Mouse (Mus musculus) adrenal gland, postnatal 14 days (tissue): ENCODE results near the gene Ap5s1. TPM values are rescaled to one million over a fixed set of nuclear protein-coding genes. Genes with fewer than 3 reads are reported as not detected.
A peak's percentile ranks its signal among the peaks of the same experiment; 100 is the strongest.

ENCODE experiments used
- DNase-seq: peaks from one replicate; pipeline ENCODE4 v3.0.0; 2021; ENCODE audit warnings: mixed read lengths
- long read RNA-seq, 2 experiments: library from polyadenylated mRNA; stranded (forward); transcript quantifications; one replicate each; pipeline ENCODE4 v2.0.0; 2021
- total RNA-seq: library from RNA; stranded (reverse); gene quantifications from 2 replicates; pipeline ENCODE4 v1.2.3, GENCODE M21; 2021

Ap5s1 gene
- total RNA-seq: 17.3 and 17.7 TPM in 2 replicates
- long read RNA-seq, experiment 1, transcript Ap5s1-205 (2 exons, 868 nt): major isoform, 19 of 36 reads
- long read RNA-seq, experiment 1, transcript Ap5s1-203 (3 exons, 1,521 nt): minor isoform, 8 of 36 reads
- long read RNA-seq, experiment 1, partial matches to known transcripts: 2 of 36 reads
- long read RNA-seq, experiment 1, other reads (novel, unspliced or antisense): 6 of 36 reads
- long read RNA-seq, experiment 2, transcript Ap5s1-203 (3 exons, 1,521 nt): minor isoform, 5 of 17 reads
- long read RNA-seq, experiment 2, transcript Ap5s1-205 (2 exons, 868 nt): major isoform, 7 of 17 reads
- long read RNA-seq, experiment 2, partial matches to known transcripts: 1 of 17 reads
- long read RNA-seq, experiment 2, other reads (novel, unspliced or antisense): 3 of 17 reads

- no peak for DNase-seq
Observed at GRCm38 (mm10) chr2:131206778-131207177, at the start of gene Ap5s1. Gene Ap5s1 (plus strand): TSS chr2:131207078.

- DNase-seq: peak; percentile 57
Observed at GRCm38 (mm10) chr2:131159491-131159910, 47.4 kb upstream of the Ap5s1 start.

GRCm38 (mm10) chr2:131159938-131160581 is 46.8 kb upstream of the Ap5s1 start, which contains the start of gene 1700037H04Rik:
Gene 1700037H04Rik (minus strand): TSS chr2:131160081.
- peak; percentile 98 for DNase-seq

GRCm38 (mm10) chr2:131160671-131161111 is 46.2 kb upstream of the Ap5s1 start:
- DNase-seq: no peak

GRCm38 (mm10) chr2:131163924-131164323 is 43.0 kb upstream of the Ap5s1 start:
- DNase-seq: no peak

- no peak for DNase-seq
Observed at GRCm38 (mm10) chr2:131166172-131166571, 40.7 kb upstream of the Ap5s1 start.

GRCm38 (mm10) chr2:131167984-131168383 is 38.9 kb upstream of the Ap5s1 start:
- no peak for DNase-seq

GRCm38 (mm10) chr2:131168914-131169313 is 38.0 kb upstream of the Ap5s1 start:
- no peak for DNase-seq

GRCm38 (mm10) chr2:131170936-131171335 is 35.9 kb upstream of the Ap5s1 start:
- DNase-seq: no peak

- peak; percentile 84 for DNase-seq
Observed at GRCm38 (mm10) chr2:131171401-131172104, 35.3 kb upstream of the Ap5s1 start.

- DNase-seq: no peak
Observed at GRCm38 (mm10) chr2:131172322-131172721, 34.6 kb upstream of the Ap5s1 start.

GRCm38 (mm10) chr2:131174700-131175099 is 32.2 kb upstream of the Ap5s1 start:
- DNase-seq: peak; percentile 70

- no peak for DNase-seq
Observed at GRCm38 (mm10) chr2:131175286-131175944, 31.5 kb upstream of the Ap5s1 start.

- DNase-seq: no peak
Observed at GRCm38 (mm10) chr2:131175945-131176309, 31.0 kb upstream of the Ap5s1 start.

GRCm38 (mm10) chr2:131176491-131176890 is 30.4 kb upstream of the Ap5s1 start:
- peak; percentile 43 for DNase-seq

GRCm38 (mm10) chr2:131177932-131178331 is 28.9 kb upstream of the Ap5s1 start:
- no peak for DNase-seq

GRCm38 (mm10) chr2:131178828-131179245 is 28.0 kb upstream of the Ap5s1 start:
- peak; percentile 41 for DNase-seq

GRCm38 (mm10) chr2:131179246-131179886 is 27.5 kb upstream of the Ap5s1 start:
- peak; percentile 82 for DNase-seq

GRCm38 (mm10) chr2:131179990-131180587 is 26.8 kb upstream of the Ap5s1 start, which contains the start of gene Cenpb:
Gene Cenpb (minus strand): TSS chr2:131180067.
- DNase-seq: peak; percentile 92

- DNase-seq: no peak
Observed at GRCm38 (mm10) chr2:131186343-131186742, 20.5 kb upstream of the Ap5s1 start.
